Mouse (Mus musculus) heart, adult 2 months (tissue): ENCODE measurements around the gene Gm11563.

Experiments
- CTCF ChIP-seq: fragments of 200-600 bp; IDR thresholded peaks from 2 replicates; pipeline ENCODE4 v1.8.1; 2022; ENCODE audit warnings: antibody characterized with exemption, mild to moderate bottlenecking, moderate library complexity
- POLR2A ChIP-seq: fragments of 200-500 bp; IDR thresholded peaks from 2 replicates; pipeline ENCODE4 v1.6.1; 2011; ENCODE audit warnings: mild to moderate bottlenecking, low read depth, low read length, control low read depth; ENCODE audit not compliant: insufficient read depth

DNA sequence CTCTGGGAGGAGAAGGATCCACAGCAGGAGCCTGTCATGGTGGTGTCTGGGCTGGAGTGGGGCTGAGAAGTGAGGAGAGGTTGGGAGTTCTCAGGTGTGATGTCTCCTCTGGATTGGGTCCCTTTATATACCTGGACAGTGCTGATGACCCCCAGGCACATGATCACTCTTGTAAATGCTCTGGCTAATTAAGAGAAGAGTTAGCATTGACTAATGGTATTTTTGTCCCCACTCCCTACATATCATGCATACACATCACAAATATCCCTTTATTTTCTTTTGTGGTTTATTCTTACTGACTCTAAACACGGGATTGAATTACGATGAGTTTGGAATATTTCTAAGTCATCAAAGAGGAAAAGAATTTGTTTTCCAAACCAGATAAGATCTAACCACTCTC is 38.4 kb downstream of the Gm11563 start, which contains the start of gene Gm11562:
- no peak for TF ChIP-seq CTCF
- no peak for TF ChIP-seq POLR2A
